Mouse (Mus musculus): ENCODE measurements around the gene Cox4i2. TPM values are rescaled to one million over a fixed set of nuclear protein-coding genes. Genes with fewer than 3 reads are reported as not detected.

Gene Cox4i2
- polyA plus RNA-seq, 2 experiments, result 23.7 to 33.6 TPM

GRCm38 (mm10) chr2:152707627-152708026 is 46.3 kb upstream of the Cox4i2 start:
- Histone ChIP-seq H3K36me3 (ENCODE audit: control insufficient read depth, insufficient read depth, low read length) (peaks cover 37% of the 10 kb centered on the region), H3K4me1 (ENCODE audit: control insufficient read depth, insufficient read depth, low read length) (peaks cover 38% of the 10 kb centered on the region), H3K9me3 (ENCODE audit: control insufficient read depth, low read length) (no peaks in the 10 kb centered on the region), H3K27ac (replicated peaks; ENCODE audit: low read depth, low read length) (peak overlapping the region; percentile 95), H3K27me3 (ENCODE audit: control insufficient read depth, insufficient read depth, low read length) (no peaks in the 10 kb centered on the region), H3K4me2 (replicated peaks; ENCODE audit: low read depth, low read length, severe bottlenecking) (peak overlapping the region; percentile 48), H3K9ac (ENCODE audit: low read depth, low read length, severe bottlenecking) (peak overlapping the region; percentile 53), H3K4me3 (replicated peaks; ENCODE audit: low read length) (peak overlapping the region; percentile 30)
- DNase-seq (ENCODE audit: low spot score) (peak; percentile 92), ATAC-seq (ENCODE audit: low FRiP score, low read depth) (peak; percentile 90)
- 0 out of 2 replicates have a peak, but pooled peaks have one; percentile 56 for TF ChIP-seq POLR2A (IDR thresholded peaks at IDR 0.05; ENCODE audit: borderline replicate concordance, extremely low read depth, insufficient read depth, insufficient read length)
- 2% methylated on average over 21 of the region's 31 CpGs for WGBS

GRCm38 (mm10) chr2:152709066-152709465 is 44.9 kb upstream of the Cox4i2 start:
- H3K9ac ChIP-seq (ENCODE audit: low read depth, low read length, severe bottlenecking), result no peak overlapping the region
- no peak overlapping the region for H3K4me3 ChIP-seq (replicated peaks; ENCODE audit: low read length)
- no peaks in the 10 kb centered on the region for H3K27me3 ChIP-seq (ENCODE audit: control insufficient read depth, insufficient read depth, low read length)
- DNase-seq (ENCODE audit: low spot score) (no peak), ATAC-seq (ENCODE audit: low FRiP score, low read depth) (no peak)
- H3K4me2 ChIP-seq (replicated peaks; ENCODE audit: low read depth, low read length, severe bottlenecking), result no peak overlapping the region
- TF ChIP-seq POLR2A (IDR thresholded peaks at IDR 0.05; ENCODE audit: borderline replicate concordance, extremely low read depth, insufficient read depth, insufficient read length), result no peak
- H3K9me3 ChIP-seq (ENCODE audit: control insufficient read depth, low read length), result no peaks in the 10 kb centered on the region
- peaks cover 22% of the 10 kb centered on the region for H3K36me3 ChIP-seq (ENCODE audit: control insufficient read depth, insufficient read depth, low read length)
- H3K4me1 ChIP-seq (ENCODE audit: control insufficient read depth, insufficient read depth, low read length), result peaks cover 38% of the 10 kb centered on the region
- no peak overlapping the region for H3K27ac ChIP-seq (replicated peaks; ENCODE audit: low read depth, low read length)
- WGBS, result 72% methylated on average over 5 of the region's 5 CpGs

GRCm38 (mm10) chr2:152716241-152716772 is 37.7 kb upstream of the Cox4i2 start:
- no peak overlapping the region for H3K4me3 ChIP-seq (replicated peaks; ENCODE audit: low read length)
- WGBS, result 65% methylated on average over 6 of the region's 6 CpGs
- no peaks in the 10 kb centered on the region for H3K36me3 ChIP-seq (ENCODE audit: control insufficient read depth, insufficient read depth, low read length)
- peaks cover 4% of the 10 kb centered on the region; the same call in 1 of the 2 replicates for H3K4me1 ChIP-seq (ENCODE audit: control insufficient read depth, insufficient read depth, low read length)
- 0 out of 2 replicates have a peak overlapping the region, but pooled peaks have one; percentile 33 for H3K27ac ChIP-seq (replicated peaks; ENCODE audit: low read depth, low read length)
- DNase-seq (ENCODE audit: low spot score) (no peak), ATAC-seq (ENCODE audit: low FRiP score, low read depth) (no peak)
- TF ChIP-seq POLR2A (IDR thresholded peaks at IDR 0.05; ENCODE audit: borderline replicate concordance, extremely low read depth, insufficient read depth, insufficient read length), result no peak
- no peak overlapping the region for H3K4me2 ChIP-seq (replicated peaks; ENCODE audit: low read depth, low read length, severe bottlenecking)
- H3K9ac ChIP-seq (ENCODE audit: low read depth, low read length, severe bottlenecking), result no peak overlapping the region
- no peaks in the 10 kb centered on the region for H3K9me3 ChIP-seq (ENCODE audit: control insufficient read depth, low read length)
- no peaks in the 10 kb centered on the region for H3K27me3 ChIP-seq (ENCODE audit: control insufficient read depth, insufficient read depth, low read length)

- H3K27ac ChIP-seq (replicated peaks; ENCODE audit: low read depth, low read length), result no peak overlapping the region
- ATAC-seq (ENCODE audit: low FRiP score, low read depth), result no peak
Observed at GRCm38 (mm10) chr2:152717652-152718051, 36.3 kb upstream of the Cox4i2 start.

GRCm38 (mm10) chr2:152718076-152718475 is 35.9 kb upstream of the Cox4i2 start:
- H3K4me3 ChIP-seq (replicated peaks; ENCODE audit: low read length), result no peak overlapping the region
- WGBS, result 36% methylated on average over 6 of the region's 6 CpGs
- TF ChIP-seq POLR2A (IDR thresholded peaks at IDR 0.05; ENCODE audit: borderline replicate concordance, extremely low read depth, insufficient read depth, insufficient read length), result no peak
- ATAC-seq (ENCODE audit: low FRiP score, low read depth) (peak; percentile 32; the same call in 1 of the 2 replicates), DNase-seq (ENCODE audit: low spot score) (no peak)
- H3K9me3 ChIP-seq (ENCODE audit: control insufficient read depth, low read length), result no peaks in the 10 kb centered on the region
- H3K4me1 ChIP-seq (ENCODE audit: control insufficient read depth, insufficient read depth, low read length), result peaks cover 4% of the 10 kb centered on the region; the same call in 1 of the 2 replicates
- no peaks in the 10 kb centered on the region for H3K36me3 ChIP-seq (ENCODE audit: control insufficient read depth, insufficient read depth, low read length)
- H3K4me2 ChIP-seq (replicated peaks; ENCODE audit: low read depth, low read length, severe bottlenecking), result no peak overlapping the region
- no peak overlapping the region for H3K9ac ChIP-seq (ENCODE audit: low read depth, low read length, severe bottlenecking)
- H3K27me3 ChIP-seq (ENCODE audit: control insufficient read depth, insufficient read depth, low read length), result no peaks in the 10 kb centered on the region
- no peak overlapping the region for H3K27ac ChIP-seq (replicated peaks; ENCODE audit: low read depth, low read length)

More at GRCm38 (mm10) chr2:152717652-152718051, 36.3 kb upstream of the Cox4i2 start:
- 66% methylated on average over 11 of the region's 11 CpGs for WGBS
- H3K36me3 ChIP-seq (ENCODE audit: control insufficient read depth, insufficient read depth, low read length), result no peaks in the 10 kb centered on the region
- H3K27me3 ChIP-seq (ENCODE audit: control insufficient read depth, insufficient read depth, low read length), result no peaks in the 10 kb centered on the region
- no peak for DNase-seq (ENCODE audit: low spot score)
- peaks cover 4% of the 10 kb centered on the region; the same call in 1 of the 2 replicates for H3K4me1 ChIP-seq (ENCODE audit: control insufficient read depth, insufficient read depth, low read length)
- no peak for TF ChIP-seq POLR2A (IDR thresholded peaks at IDR 0.05; ENCODE audit: borderline replicate concordance, extremely low read depth, insufficient read depth, insufficient read length)
- no peak overlapping the region for H3K4me3 ChIP-seq (replicated peaks; ENCODE audit: low read length)
- H3K9me3 ChIP-seq (ENCODE audit: control insufficient read depth, low read length), result no peaks in the 10 kb centered on the region
- H3K4me2 ChIP-seq (replicated peaks; ENCODE audit: low read depth, low read length, severe bottlenecking), result no peak overlapping the region
- H3K9ac ChIP-seq (ENCODE audit: low read depth, low read length, severe bottlenecking), result no peak overlapping the region
